Mouse (Mus musculus) limb, embryonic 10.5 days (tissue): ENCODE results near the gene Ccdc144b. TPM values are rescaled to one million over a fixed set of nuclear protein-coding genes. Genes with fewer than 3 reads are reported as not detected.
A peak's percentile ranks its signal among the peaks of the same experiment; 100 is the strongest.

Experiments
- DNase-seq: peaks from one replicate; pipeline ENCODE4 v3.0.0-alpha.2; 2017; ENCODE audit warnings: low spot score
- H3K27ac ChIP-seq: fragments of 300-500 bp; sonication (generic); 2 replicates; pipeline ENCODE4 v1.5.1; 2016; ENCODE audit warnings: mild to moderate bottlenecking
- H3K27me3 ChIP-seq: fragments of 300-500 bp; sonication (generic); 2 replicates; pipeline ENCODE4 v1.6.1; 2016; ENCODE audit warnings: low read depth, mild to moderate bottlenecking; ENCODE audit not compliant: poor library complexity, severe bottlenecking
- H3K36me3 ChIP-seq: fragments of 300-500 bp; sonication (generic); 2 replicates; pipeline ENCODE4 v1.6.1; 2016; ENCODE audit warnings: mild to moderate bottlenecking, moderate library complexity
- H3K4me1 ChIP-seq: fragments of 300-500 bp; sonication (generic); 2 replicates; pipeline ENCODE4 v1.6.1; 2016
- H3K4me3 ChIP-seq: fragments of 300-500 bp; sonication (generic); 2 replicates; pipeline ENCODE4 v1.5.1; 2016; ENCODE audit warnings: mild to moderate bottlenecking, moderate library complexity
- H3K9me3 ChIP-seq: fragments of 300-500 bp; sonication (generic); replicated peaks from 2 replicates; pipeline ENCODE4 v1.6.1; 2016; ENCODE audit warnings: mild to moderate bottlenecking
- WGBS: fragments of 180-500 bp; shearing (Covaris S2); methylation state at CpG from one replicate; pipeline ENCODE4 v1.1.7; 2016; 5-methylcytosine and 5-hydroxymethylcytosine counted together
- polyA plus RNA-seq: library from polyadenylated mRNA; unstranded; fragments of >200 nt; fragmentation: Nextera tagmentation; extraction: Ambion mirVana; gene quantifications from 2 replicates; pipeline ENCODE4 v1.2.1, GENCODE M21; 2016

Ccdc144b gene
- polyA plus RNA-seq, 1 experiment from 2014 or later = not detected

- no peak for DNase-seq
- Histone ChIP-seq H3K27ac (no peak overlapping the region), H3K27me3 (no peaks in the 10 kb centered on the region), H3K4me3 (no peak overlapping the region), H3K36me3 (no peaks in the 10 kb centered on the region), H3K4me1 (peaks cover 4% of the 10 kb centered on the region; the same call in 1 of the 2 replicates), H3K9me3 (no peaks in the 10 kb centered on the region)
- 93% methylated on average over 4 of the region's 4 CpGs for WGBS
Observed at GRCm38 (mm10) chr3:36004028-36004895, 49.1 kb downstream of the Ccdc144b start.

- WGBS = 7% methylated on average over 39 of the region's 39 CpGs
- H3K4me3 ChIP-seq = peak within 1 kb of the TSS; percentile 79
- peaks cover 4% of the 10 kb centered on the region; the same call in 1 of the 2 replicates for H3K4me1 ChIP-seq
- H3K9me3 ChIP-seq = no peaks in the 10 kb centered on the region
- no peaks in the 10 kb centered on the region for H3K27me3 ChIP-seq
- peaks cover 5% of the 10 kb centered on the region; the same call in 1 of the 2 replicates for H3K36me3 ChIP-seq
- H3K27ac ChIP-seq = peak within 1 kb of the TSS; percentile 96
- DNase-seq = peak; percentile 91
Observed at GRCm38 (mm10) chr3:36000275-36001239, 52.8 kb downstream of the Ccdc144b start, which contains the start of gene Mccc1. TSS of gene Mccc1 (minus strand) at chr3:36000678.

- no peaks in the 10 kb centered on the region for H3K27me3 ChIP-seq
- 68% methylated on average over 11 of the region's 11 CpGs for WGBS
- H3K9me3 ChIP-seq = no peaks in the 10 kb centered on the region
- H3K27ac ChIP-seq = no peak overlapping the region
- peaks cover 3% of the 10 kb centered on the region; the same call in 1 of the 2 replicates for H3K4me1 ChIP-seq
- DNase-seq = no peak
- H3K4me3 ChIP-seq = no peak overlapping the region
- H3K36me3 ChIP-seq = peaks cover 38% of the 10 kb centered on the region
Observed at GRCm38 (mm10) chr3:35994552-35995531, 58.5 kb downstream of the Ccdc144b start.

- DNase-seq = no peak
- no peaks in the 10 kb centered on the region for H3K9me3 ChIP-seq
- H3K27me3 ChIP-seq = no peaks in the 10 kb centered on the region
- 91% methylated on average over 7 of the region's 7 CpGs for WGBS
- H3K4me3 ChIP-seq = no peak overlapping the region
- no peak overlapping the region for H3K27ac ChIP-seq
- H3K36me3 ChIP-seq = peaks cover 73% of the 10 kb centered on the region
- H3K4me1 ChIP-seq = no peaks in the 10 kb centered on the region
Observed at GRCm38 (mm10) chr3:35990715-35991114, 62.6 kb downstream of the Ccdc144b start.

GRCm38 (mm10) chr3:35988031-35988430 is 65.3 kb downstream of the Ccdc144b start:
- Histone ChIP-seq H3K4me1 (no peaks in the 10 kb centered on the region), H3K27me3 (no peaks in the 10 kb centered on the region), H3K4me3 (no peak overlapping the region), H3K27ac (no peak overlapping the region), H3K9me3 (no peaks in the 10 kb centered on the region), H3K36me3 (peaks cover 77% of the 10 kb centered on the region)
- WGBS = 96% methylated on average over 6 of the region's 6 CpGs
- no peak for DNase-seq

- Histone ChIP-seq H3K4me3 (no peak overlapping the region), H3K4me1 (no peaks in the 10 kb centered on the region), H3K36me3 (peaks cover 85% of the 10 kb centered on the region), H3K27me3 (no peaks in the 10 kb centered on the region), H3K27ac (no peak overlapping the region), H3K9me3 (no peaks in the 10 kb centered on the region)
- DNase-seq = no peak
- 92% methylated on average over 6 of the region's 6 CpGs for WGBS
Observed at GRCm38 (mm10) chr3:35986266-35986665, 67.1 kb downstream of the Ccdc144b start.

GRCm38 (mm10) chr3:35973551-35973950 is 79.8 kb downstream of the Ccdc144b start:
- no peak for DNase-seq
- Histone ChIP-seq H3K36me3 (peaks cover 69% of the 10 kb centered on the region), H3K9me3 (no peaks in the 10 kb centered on the region), H3K4me1 (no peaks in the 10 kb centered on the region), H3K27me3 (no peaks in the 10 kb centered on the region), H3K4me3 (no peak overlapping the region), H3K27ac (no peak overlapping the region)
- 80% methylated on average over 7 of the region's 7 CpGs for WGBS

GRCm38 (mm10) chr3:35972985-35973384 is 80.4 kb downstream of the Ccdc144b start:
- DNase-seq = no peak
- peaks cover 67% of the 10 kb centered on the region for H3K36me3 ChIP-seq
- WGBS = 82% methylated on average over 4 of the region's 4 CpGs
- H3K27ac ChIP-seq = no peak overlapping the region
- no peaks in the 10 kb centered on the region for H3K27me3 ChIP-seq
- no peaks in the 10 kb centered on the region for H3K4me1 ChIP-seq
- no peaks in the 10 kb centered on the region for H3K9me3 ChIP-seq
- no peak overlapping the region for H3K4me3 ChIP-seq

- H3K4me3 ChIP-seq = no peak overlapping the region
- no peak for DNase-seq
- no peak overlapping the region for H3K27ac ChIP-seq
- H3K27me3 ChIP-seq = no peaks in the 10 kb centered on the region
- H3K4me1 ChIP-seq = no peaks in the 10 kb centered on the region
- no peaks in the 10 kb centered on the region for H3K9me3 ChIP-seq
- 94% methylated on average over 12 of the region's 12 CpGs for WGBS
- peaks cover 61% of the 10 kb centered on the region for H3K36me3 ChIP-seq
Observed at GRCm38 (mm10) chr3:35971149-35971548, 82.2 kb downstream of the Ccdc144b start.

GRCm38 (mm10) chr3:35970441-35970840 is 82.9 kb downstream of the Ccdc144b start:
- H3K27me3 ChIP-seq = no peaks in the 10 kb centered on the region
- H3K27ac ChIP-seq = no peak overlapping the region
- 89% methylated on average over 4 of the region's 4 CpGs for WGBS
- no peaks in the 10 kb centered on the region for H3K4me1 ChIP-seq
- H3K36me3 ChIP-seq = peaks cover 58% of the 10 kb centered on the region
- no peak for DNase-seq
- H3K9me3 ChIP-seq = no peaks in the 10 kb centered on the region
- H3K4me3 ChIP-seq = no peak overlapping the region

- no peak overlapping the region for H3K27ac ChIP-seq
- peaks cover 52% of the 10 kb centered on the region for H3K36me3 ChIP-seq
- no peaks in the 10 kb centered on the region for H3K9me3 ChIP-seq
- DNase-seq = no peak
- no peaks in the 10 kb centered on the region for H3K27me3 ChIP-seq
- WGBS = 96% methylated on average over 8 of the region's 8 CpGs
- no peak overlapping the region for H3K4me3 ChIP-seq
- H3K4me1 ChIP-seq = no peaks in the 10 kb centered on the region
Observed at GRCm38 (mm10) chr3:35967366-35967921, 85.9 kb downstream of the Ccdc144b start.

GRCm38 (mm10) chr3:35966493-35966892 is 86.9 kb downstream of the Ccdc144b start:
- DNase-seq = no peak
- no peak overlapping the region for H3K4me3 ChIP-seq
- H3K9me3 ChIP-seq = no peaks in the 10 kb centered on the region
- H3K36me3 ChIP-seq = peaks cover 49% of the 10 kb centered on the region
- no peak overlapping the region for H3K27ac ChIP-seq
- no peaks in the 10 kb centered on the region for H3K4me1 ChIP-seq
- no peaks in the 10 kb centered on the region for H3K27me3 ChIP-seq
- 90% methylated on average over 2 of the region's 2 CpGs for WGBS
